Mouse (Mus musculus): ENCODE results near the gene Agap2. TPM values are rescaled to one million over a fixed set of nuclear protein-coding genes. Genes with fewer than 3 reads are reported as not detected.
A peak's percentile ranks its signal among the peaks of the same experiment; 100 is the strongest.
"Not testable (repeated sequence)": the region's sequence is repeated elsewhere in the genome, so short reads cannot be mapped to it uniquely, and the experiment has no call there.

The Agap2 gene
- total RNA-seq, 2 experiments from 2014 or later, result 3.8 to 51.8 TPM

DNA sequence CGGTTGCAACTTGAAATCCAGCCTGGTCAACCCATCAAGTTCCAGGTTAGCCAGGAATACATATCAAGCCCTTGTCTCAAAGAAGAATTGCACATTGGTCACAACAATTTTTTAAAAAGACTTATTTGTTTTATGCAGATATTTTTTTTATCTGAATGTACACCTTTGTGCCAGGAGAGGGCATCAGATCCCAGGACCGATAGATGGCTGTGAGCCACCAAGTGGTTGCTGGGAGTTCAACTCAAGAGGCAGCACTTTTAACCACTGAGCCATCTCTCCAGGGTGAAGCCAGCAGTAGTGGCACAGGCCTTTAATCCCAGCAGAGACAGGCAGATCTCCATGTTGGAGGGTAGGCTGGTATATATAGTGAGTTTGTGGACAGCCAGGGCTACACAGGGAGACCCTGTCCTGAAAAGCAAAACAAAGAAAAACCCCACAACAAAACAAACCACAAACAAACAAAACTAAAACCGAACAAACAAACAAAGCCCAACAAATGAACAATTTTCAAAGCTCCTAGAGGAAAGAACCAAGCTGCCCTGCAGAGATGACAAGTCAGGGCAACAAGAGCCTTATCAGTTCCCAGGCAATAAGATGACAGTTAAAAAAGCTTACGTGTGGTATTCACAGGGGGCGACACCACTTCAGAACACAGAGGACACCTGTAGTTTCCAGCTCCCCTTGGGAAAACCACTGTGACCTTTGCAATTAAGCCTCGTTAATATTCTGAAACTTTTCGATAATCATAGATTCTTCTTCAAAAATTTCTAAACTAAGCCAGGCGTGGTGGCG, 50.3 kb downstream of the Agap2 start:
- no peak for ATAC-seq (replicated peaks; ENCODE audit: low FRiP score, poor library complexity, severe bottlenecking)

DNA sequence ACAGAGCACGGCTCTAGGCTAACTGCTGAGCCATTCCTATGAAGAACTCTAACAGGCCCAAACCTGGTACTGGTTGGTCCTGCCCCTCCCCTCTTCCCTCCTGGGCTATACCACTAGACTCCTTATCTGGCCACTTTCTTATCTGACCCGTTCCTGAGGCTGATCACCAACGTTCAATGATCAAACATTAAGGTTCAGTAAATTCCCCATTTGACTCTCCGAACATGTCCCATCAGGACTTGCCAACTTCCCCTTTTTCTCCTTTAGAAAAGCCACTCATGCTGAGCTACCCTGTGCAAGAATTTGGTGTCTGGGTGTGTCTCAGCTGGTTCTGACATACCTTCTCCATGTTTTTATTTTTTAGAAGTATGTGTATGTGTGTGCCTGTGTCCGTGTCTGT, 51.5 kb downstream of the Agap2 start:
- ATAC-seq (replicated peaks; ENCODE audit: low FRiP score, poor library complexity, severe bottlenecking), result no peak

DNA sequence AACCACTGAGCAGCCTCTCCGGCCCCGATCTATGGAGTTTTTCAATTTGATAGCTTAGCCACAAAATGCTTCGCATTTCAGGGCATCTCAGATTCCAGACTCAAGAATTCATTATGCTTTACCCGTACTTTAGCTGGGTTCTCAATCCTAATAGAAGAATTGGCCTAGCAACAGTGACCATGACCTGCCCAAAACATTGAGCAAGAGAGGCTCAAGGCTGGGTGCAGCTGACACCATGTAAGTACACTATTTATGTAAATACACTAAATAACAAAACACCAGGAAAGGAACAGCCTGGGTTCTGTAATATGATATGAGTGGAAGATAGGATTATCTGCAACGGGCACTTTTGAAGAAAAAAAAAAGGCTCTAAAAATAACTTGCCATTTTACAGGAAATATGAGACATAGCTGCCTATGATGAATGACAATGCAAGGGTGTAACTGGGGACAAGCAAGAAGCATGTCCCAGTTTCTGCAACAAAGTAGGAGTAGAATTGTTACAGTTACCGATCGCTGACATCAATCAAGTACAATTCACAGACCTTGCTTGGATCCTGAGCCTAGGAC, 52.7 kb downstream of the Agap2 start:
- no peak for ATAC-seq (replicated peaks; ENCODE audit: low FRiP score, poor library complexity, severe bottlenecking)

DNA sequence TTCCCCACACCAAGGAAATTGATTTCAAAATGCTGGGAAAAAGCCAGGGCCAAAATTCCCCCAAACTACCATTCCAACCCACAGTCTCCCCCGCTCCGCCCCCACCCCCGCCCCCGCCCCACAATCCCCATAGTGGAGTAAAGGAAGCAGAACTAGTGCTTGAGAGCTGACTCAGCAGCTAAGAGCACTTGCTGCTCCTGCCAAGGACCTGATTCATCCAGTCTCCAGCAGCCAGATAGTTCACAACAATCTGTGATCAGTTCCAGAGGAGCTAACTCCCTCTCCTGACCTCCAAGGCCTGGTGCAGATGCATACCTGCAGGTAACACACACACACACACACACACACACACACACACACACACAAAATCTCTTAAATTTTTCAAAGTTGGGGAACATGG, 54.3 kb downstream of the Agap2 start:
- no peak for ATAC-seq (replicated peaks; ENCODE audit: low FRiP score, poor library complexity, severe bottlenecking)

DNA sequence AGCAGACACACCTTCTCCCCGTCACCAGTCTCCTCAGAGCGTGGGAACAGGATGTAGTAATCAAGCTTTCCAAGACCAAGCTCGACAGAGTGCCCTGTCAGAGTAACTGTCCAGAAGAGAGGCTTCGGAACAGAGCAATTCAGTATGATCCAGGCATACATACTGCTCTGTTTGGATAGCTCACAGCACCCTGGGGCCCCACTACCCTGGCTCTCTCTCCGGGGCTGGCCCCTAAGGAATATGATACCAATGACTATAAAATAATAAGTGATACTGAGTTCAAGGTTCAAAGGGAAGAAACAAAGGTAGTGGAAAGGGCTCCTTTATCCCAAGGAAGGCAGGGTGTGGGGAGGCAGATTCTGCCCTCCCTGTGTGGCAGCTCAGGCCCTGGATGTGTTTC, 57.4 kb downstream of the Agap2 start:
- no peak for ATAC-seq (replicated peaks; ENCODE audit: low FRiP score, poor library complexity, severe bottlenecking)

DNA sequence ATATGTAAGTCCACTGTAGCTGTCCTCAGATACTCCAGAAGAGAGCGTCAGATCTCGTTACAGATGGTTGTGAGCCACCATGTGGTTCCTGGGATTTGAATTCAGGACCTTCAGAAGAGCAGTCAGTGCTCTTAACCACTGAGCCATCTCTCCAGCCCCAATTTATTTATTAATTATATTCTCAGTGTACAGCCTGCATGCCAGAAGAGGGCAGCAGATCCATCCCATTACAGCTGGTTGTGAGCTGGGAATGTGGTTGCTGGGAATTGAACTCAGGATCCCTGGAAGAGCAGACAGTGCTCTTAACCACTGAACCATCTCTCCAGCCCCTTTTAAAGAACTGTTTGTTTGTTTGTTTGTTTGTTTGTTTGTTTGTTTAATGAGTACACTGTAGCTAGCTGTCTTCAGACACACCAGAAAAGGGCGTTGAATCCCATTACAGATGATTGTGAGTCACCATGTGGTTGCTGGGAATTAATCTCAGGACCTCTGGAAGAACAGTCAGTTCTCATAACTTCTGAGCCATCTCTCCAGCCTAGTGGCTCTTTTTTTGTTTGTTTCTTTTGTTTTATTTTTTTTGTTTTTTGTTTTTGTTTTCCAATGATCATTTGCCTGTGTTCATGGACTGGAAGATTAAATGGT, 59.4 kb downstream of the Agap2 start:
- not testable (repeated sequence) for ATAC-seq (replicated peaks; ENCODE audit: low FRiP score, poor library complexity, severe bottlenecking)

DNA sequence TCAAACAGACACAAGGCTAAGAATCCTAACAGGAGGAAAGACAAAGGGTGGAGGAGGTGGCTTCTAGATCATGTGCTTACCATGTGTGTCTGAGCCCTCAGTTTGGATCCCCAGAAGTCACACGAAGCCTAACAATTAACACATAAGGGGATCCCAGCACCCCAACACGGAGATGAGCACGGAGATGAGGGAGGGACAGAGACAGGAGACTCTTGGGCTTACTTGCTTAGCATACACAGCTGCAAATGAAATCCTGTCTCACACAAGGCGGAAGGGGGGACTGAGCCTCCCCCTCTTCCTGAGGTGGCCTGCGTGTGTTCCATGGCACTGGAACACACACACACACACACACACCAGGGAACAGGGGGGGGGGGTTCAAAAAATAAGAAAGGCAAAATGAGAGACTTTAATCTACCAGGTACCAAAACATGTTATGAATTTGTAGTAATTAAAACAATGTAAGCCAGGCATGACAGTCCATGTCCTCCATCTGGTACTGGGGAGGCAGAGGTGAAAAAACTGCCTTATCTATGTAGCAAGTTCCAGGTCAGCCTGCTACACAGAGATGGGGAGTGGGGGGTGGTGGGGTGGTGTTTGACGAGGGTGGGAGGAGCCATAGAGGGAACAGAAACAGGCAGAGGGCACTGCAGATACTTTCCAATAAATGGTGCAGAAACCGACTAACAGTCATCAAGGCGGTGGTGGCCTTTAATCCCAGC, 60.2 kb downstream of the Agap2 start:
- peak; percentile 73 for ATAC-seq (replicated peaks; ENCODE audit: low FRiP score, poor library complexity, severe bottlenecking)

DNA sequence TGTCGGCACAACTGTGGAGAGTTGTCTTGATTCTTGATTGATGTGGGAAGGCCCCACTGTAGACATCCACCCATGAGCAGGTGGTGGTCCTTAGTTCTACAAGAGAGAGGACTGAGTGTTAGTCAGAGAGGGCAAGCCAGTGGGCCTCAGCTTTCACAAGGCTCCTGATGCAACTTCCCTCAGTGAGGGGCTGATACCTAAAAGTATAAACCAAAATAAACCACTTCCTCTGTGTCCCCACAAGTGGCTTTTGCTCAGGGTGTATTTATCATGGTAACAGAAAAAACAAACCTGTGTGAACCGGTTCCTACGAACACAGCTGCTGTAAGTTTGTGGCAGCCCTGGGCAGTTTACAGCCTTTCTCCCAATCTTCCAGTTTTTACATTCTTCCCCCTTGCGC, 61.4 kb downstream of the Agap2 start:
- no peak for ATAC-seq (replicated peaks; ENCODE audit: low FRiP score, poor library complexity, severe bottlenecking)

DNA sequence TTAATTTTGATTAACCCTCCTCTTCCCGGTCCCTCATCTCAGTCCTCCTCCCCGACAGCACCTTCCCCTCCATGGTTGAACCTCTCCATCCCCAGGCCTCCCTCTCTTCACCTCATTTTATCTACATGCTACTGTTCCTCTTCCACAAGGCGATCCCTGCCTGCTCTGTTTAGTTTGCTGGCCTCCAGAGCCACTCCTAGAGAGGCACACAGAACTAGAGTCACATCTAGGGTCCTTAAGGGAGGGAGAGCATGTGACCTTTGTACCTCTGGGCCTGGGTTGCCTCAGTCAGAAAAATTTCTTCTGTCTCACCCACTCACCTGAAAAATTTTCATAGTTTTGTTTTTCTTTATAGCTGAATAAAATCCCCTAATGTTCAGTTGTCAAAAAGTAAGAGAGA, 62.8 kb downstream of the Agap2 start:
- no peak for ATAC-seq (replicated peaks; ENCODE audit: low FRiP score, poor library complexity, severe bottlenecking)

DNA sequence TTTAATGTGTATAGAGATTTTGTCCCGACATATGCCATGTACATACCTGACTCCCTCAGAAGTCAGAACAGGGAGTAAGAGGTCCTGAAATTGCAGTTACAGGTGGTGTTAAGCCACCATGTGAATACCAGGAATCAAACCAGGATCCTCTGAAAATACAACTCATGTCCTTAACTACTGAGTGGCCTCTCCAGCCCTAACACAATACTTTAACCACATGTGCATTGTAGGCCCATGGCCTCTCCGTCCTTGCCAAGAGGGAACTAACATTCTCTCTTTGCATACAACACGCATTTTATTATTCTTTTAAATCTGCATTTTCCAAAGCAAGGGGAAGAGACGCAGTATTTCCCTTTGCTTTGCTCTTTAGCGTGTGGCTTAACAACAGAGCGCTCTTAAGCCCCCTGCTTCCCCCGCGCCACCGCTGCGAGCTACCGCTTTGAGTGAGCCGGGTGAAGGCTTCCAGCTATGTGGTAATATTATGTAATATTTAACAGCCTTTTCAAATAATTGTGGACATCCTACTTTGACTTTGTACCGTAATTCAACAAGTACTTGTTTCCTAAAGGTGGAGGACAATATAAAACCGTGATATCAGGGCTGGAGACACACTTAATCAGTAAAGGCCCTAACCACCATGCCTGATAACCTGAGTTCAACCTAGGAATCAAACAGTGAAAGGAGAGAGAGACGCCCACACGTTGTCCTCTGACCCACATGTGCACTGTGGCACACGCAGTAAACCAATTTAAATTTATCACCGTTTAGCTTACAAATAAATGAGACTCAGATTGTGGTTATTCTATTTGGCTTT, 63.5 kb downstream of the Agap2 start:
- ATAC-seq (replicated peaks; ENCODE audit: low FRiP score, poor library complexity, severe bottlenecking), result no peak

DNA sequence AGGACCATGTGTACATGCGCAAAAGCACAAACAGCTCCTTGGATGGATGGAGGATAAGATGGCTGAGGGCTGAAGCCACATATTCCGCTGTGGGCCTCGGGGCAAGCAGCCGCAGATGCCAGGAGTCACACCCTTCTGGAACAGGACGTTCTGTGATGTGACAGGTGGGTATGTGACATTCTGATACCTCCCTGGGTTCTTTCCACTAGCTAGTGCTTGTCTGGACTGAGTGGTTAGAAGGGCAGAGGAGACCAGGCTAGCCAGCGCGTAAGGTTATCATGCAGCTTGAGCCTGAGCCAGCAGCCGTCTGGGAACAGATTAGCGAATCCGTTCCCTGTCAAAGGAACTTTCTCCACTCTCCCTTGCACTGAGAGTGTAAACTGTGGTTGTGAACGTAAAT, 65.9 kb downstream of the Agap2 start:
- ATAC-seq (replicated peaks; ENCODE audit: low FRiP score, poor library complexity, severe bottlenecking), result no peak

DNA sequence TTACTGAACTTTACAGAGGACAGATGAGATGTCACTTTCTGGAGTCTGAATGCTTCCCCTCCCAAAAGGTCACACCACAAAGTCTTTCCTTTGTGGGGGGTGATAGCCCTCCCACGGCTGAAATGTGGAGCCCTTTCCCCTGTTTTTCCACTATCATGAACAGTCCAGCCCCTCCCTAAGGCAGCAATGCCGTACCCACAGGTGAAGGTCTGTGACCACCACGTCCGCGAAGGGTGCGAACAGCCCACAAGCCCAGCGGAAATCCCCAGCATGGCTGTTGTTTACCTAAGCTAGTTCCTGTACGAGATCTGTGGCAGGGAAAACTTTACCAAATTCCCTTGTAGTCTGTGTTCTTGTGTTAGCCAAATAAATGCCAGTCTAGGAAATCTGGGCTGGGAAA, 66.4 kb downstream of the Agap2 start:
- ATAC-seq (replicated peaks; ENCODE audit: low FRiP score, poor library complexity, severe bottlenecking), result no peak

Other genes with a start within 250 kb of the Agap2 start
- 3.6 TPM in 1 of 2 replicates, not detected in the other for gene Atp23, start 173.9 kb upstream of the Agap2 start, total RNA-seq (2015; ENCODE audit: low replicate concordance)
- gene Atp23, start 173.9 kb upstream of the Agap2 start, total RNA-seq (2017; ENCODE audit: low replicate concordance), result 0.51 and 1.7 TPM in 2 replicates
- gene Ctdsp2, start 96.6 kb upstream of the Agap2 start, total RNA-seq (2015; ENCODE audit: low replicate concordance), result 18.0 and 19.7 TPM in 2 replicates
- 8.5 and 10.3 TPM in 2 replicates for gene Ctdsp2, start 96.6 kb upstream of the Agap2 start, total RNA-seq (2017; ENCODE audit: low replicate concordance)
- not detected in 2 replicates for gene Avil, start 74.6 kb upstream of the Agap2 start, total RNA-seq (2015; ENCODE audit: low replicate concordance)
- gene Avil, start 74.6 kb upstream of the Agap2 start, total RNA-seq (2017; ENCODE audit: low replicate concordance), result not detected in 2 replicates
- gene Tsfm, start 44.4 kb upstream of the Agap2 start, total RNA-seq (2015; ENCODE audit: low replicate concordance), result 12.6 and 14.4 TPM in 2 replicates
- 4.2 and 6.5 TPM in 2 replicates for gene Tsfm, start 44.4 kb upstream of the Agap2 start, total RNA-seq (2017; ENCODE audit: low replicate concordance)
- gene Mettl1, start 33.9 kb upstream of the Agap2 start, total RNA-seq (2015; ENCODE audit: low replicate concordance), result 3.4 and 6.5 TPM in 2 replicates
- gene Mettl1, start 33.9 kb upstream of the Agap2 start, total RNA-seq (2017; ENCODE audit: low replicate concordance), result 0.23 and 1.9 TPM in 2 replicates
- gene Eef1akmt3, start 33.8 kb upstream of the Agap2 start, total RNA-seq (2015; ENCODE audit: low replicate concordance), result not detected in 2 replicates
- not detected in 2 replicates for gene Eef1akmt3, start 33.8 kb upstream of the Agap2 start, total RNA-seq (2017; ENCODE audit: low replicate concordance)
- not detected in 2 replicates for gene Cyp27b1, start 27.0 kb upstream of the Agap2 start, total RNA-seq (2015; ENCODE audit: low replicate concordance)
- not detected in 2 replicates for gene Cyp27b1, start 27.0 kb upstream of the Agap2 start, total RNA-seq (2017; ENCODE audit: low replicate concordance)
- gene March9, start 15.1 kb upstream of the Agap2 start, total RNA-seq (2015; ENCODE audit: low replicate concordance), result not detected in 2 replicates
- not detected in 2 replicates for gene March9, start 15.1 kb upstream of the Agap2 start, total RNA-seq (2017; ENCODE audit: low replicate concordance)
- gene Cdk4, start 11.8 kb upstream of the Agap2 start, total RNA-seq (2015; ENCODE audit: low replicate concordance), result 84.3 and 107 TPM in 2 replicates
- gene Cdk4, start 11.8 kb upstream of the Agap2 start, total RNA-seq (2017; ENCODE audit: low replicate concordance), result 42.7 and 99.2 TPM in 2 replicates
- 13.0 and 18.0 TPM in 2 replicates for gene Tspan31, start 5.0 kb upstream of the Agap2 start, total RNA-seq (2015; ENCODE audit: low replicate concordance)
- gene Tspan31, start 5.0 kb upstream of the Agap2 start, total RNA-seq (2017; ENCODE audit: low replicate concordance), result 6.6 and 8.5 TPM in 2 replicates
- gene Os9, start 45.8 kb downstream of the Agap2 start, total RNA-seq (2015; ENCODE audit: low replicate concordance), result 36.5 and 37.5 TPM in 2 replicates
- gene Os9, start 45.8 kb downstream of the Agap2 start, total RNA-seq (2017; ENCODE audit: low replicate concordance), result 57.2 and 70.0 TPM in 2 replicates
- gene B4galnt1, start 89.9 kb downstream of the Agap2 start, total RNA-seq (2015; ENCODE audit: low replicate concordance), result 25.2 and 34.2 TPM in 2 replicates
- 10.7 and 14.0 TPM in 2 replicates for gene B4galnt1, start 89.9 kb downstream of the Agap2 start, total RNA-seq (2017; ENCODE audit: low replicate concordance)
- not detected in 2 replicates for gene Slc26a10, start 105.4 kb downstream of the Agap2 start, total RNA-seq (2015; ENCODE audit: low replicate concordance)
- gene Slc26a10, start 105.4 kb downstream of the Agap2 start, total RNA-seq (2017; ENCODE audit: low replicate concordance), result not detected in 2 replicates
- gene Arhgef25, start 114.8 kb downstream of the Agap2 start, total RNA-seq (2015; ENCODE audit: low replicate concordance), result 0.72 TPM in 1 of 2 replicates, not detected in the other
- 0.13 and 10.1 TPM in 2 replicates for gene Arhgef25, start 114.8 kb downstream of the Agap2 start, total RNA-seq (2017; ENCODE audit: low replicate concordance)
- gene Dtx3, start 120.4 kb downstream of the Agap2 start, total RNA-seq (2015; ENCODE audit: low replicate concordance), result 18.9 and 22.0 TPM in 2 replicates
- gene Dtx3, start 120.4 kb downstream of the Agap2 start, total RNA-seq (2017; ENCODE audit: low replicate concordance), result 6.3 and 11.9 TPM in 2 replicates
- gene Pip4k2c, start 136.3 kb downstream of the Agap2 start, total RNA-seq (2015; ENCODE audit: low replicate concordance), result 31.4 and 61.6 TPM in 2 replicates
- 37.8 and 46.2 TPM in 2 replicates for gene Pip4k2c, start 136.3 kb downstream of the Agap2 start, total RNA-seq (2017; ENCODE audit: low replicate concordance)
- gene Kif5a, start 188.1 kb downstream of the Agap2 start, total RNA-seq (2015; ENCODE audit: low replicate concordance), result not detected in 2 replicates
- not detected in 2 replicates for gene Kif5a, start 188.1 kb downstream of the Agap2 start, total RNA-seq (2017; ENCODE audit: low replicate concordance)
- 72.9 and 75.0 TPM in 2 replicates for gene Dctn2, start 191.1 kb downstream of the Agap2 start, total RNA-seq (2015; ENCODE audit: low replicate concordance)
- 64.0 and 70.5 TPM in 2 replicates for gene Dctn2, start 191.1 kb downstream of the Agap2 start, total RNA-seq (2017; ENCODE audit: low replicate concordance)
- 55.8 and 69.6 TPM in 2 replicates for gene Mbd6, start 213.7 kb downstream of the Agap2 start, total RNA-seq (2015; ENCODE audit: low replicate concordance)
- gene Mbd6, start 213.7 kb downstream of the Agap2 start, total RNA-seq (2017; ENCODE audit: low replicate concordance), result 10.7 and 15.0 TPM in 2 replicates
- 68.5 and 80.9 TPM in 2 replicates for gene Mars, start 236.5 kb downstream of the Agap2 start, total RNA-seq (2015; ENCODE audit: low replicate concordance)
- 86.0 and 98.9 TPM in 2 replicates for gene Mars, start 236.5 kb downstream of the Agap2 start, total RNA-seq (2017; ENCODE audit: low replicate concordance)
- gene Arhgap9, start 246.7 kb downstream of the Agap2 start, total RNA-seq (2015; ENCODE audit: low replicate concordance), result 18.0 and 18.9 TPM in 2 replicates
- gene Arhgap9, start 246.7 kb downstream of the Agap2 start, total RNA-seq (2017; ENCODE audit: low replicate concordance), result 6.4 and 15.4 TPM in 2 replicates

Data from erythroid progenitor cell, adult 5-6 weeks (primary cell).